In the genomic region with DNA sequence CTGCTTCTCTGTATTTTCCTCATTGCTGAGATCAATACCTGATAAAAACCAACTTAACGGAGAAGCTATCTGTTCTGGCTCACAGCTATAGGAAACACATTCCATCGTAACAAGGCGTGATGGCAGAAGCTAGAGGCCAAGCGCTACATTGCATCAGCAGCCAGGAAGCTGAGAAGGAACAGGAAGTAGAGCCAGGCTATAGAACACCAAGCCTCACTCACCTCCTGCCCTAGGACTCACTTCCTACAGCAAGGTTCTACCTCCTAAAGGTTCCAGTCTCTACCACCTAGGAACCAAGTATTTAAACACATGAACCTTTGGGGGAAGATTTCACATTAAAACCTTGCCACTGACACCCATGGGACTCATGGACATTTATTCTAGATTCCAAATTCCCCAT, we compare ENCODE assay signal across 17 mouse cellular contexts. TPM values are rescaled to one million over a fixed set of nuclear protein-coding genes. Genes with fewer than 3 reads are reported as not detected.
"Had no signal": no experiment of that assay in that cellular context is flagged by ENCODE, and none has a peak within 500 bp of the region (broad histone marks: within the 10 kb centered on the region; RNA-seq: fewer than 3 reads in every experiment).

No protein-coding gene starts in this region.

- H3K27me3 ChIP-seq: neural tube, embryonic 13.5 days; neural tube, embryonic 15.5 days; stomach, embryonic 15.5 days had no signal

- DNase-seq: retina, postnatal 1 day; right cerebral cortex, adult 18-20 months; right cerebral cortex, postnatal 14 days; right cerebral cortex, postnatal 25 days; right cerebral cortex, postnatal 4 days; spleen, adult 18-20 months; thymus, adult 18-20 months; thymus, adult 2 months; thymus, postnatal 14 days; thymus, postnatal 25 days; thymus, postnatal 36 days; thymus, postnatal 4 days had no signal

- H3K27ac ChIP-seq: neural tube, embryonic 13.5 days; neural tube, embryonic 15.5 days; stomach, embryonic 15.5 days; stomach, postnatal 0 days had no signal

- H3K4me2 ChIP-seq: neural tube, embryonic 13.5 days; neural tube, embryonic 15.5 days; stomach, embryonic 15.5 days had no signal

- H3K9me3 ChIP-seq: neural tube, embryonic 13.5 days; neural tube, embryonic 15.5 days; stomach, embryonic 15.5 days had no signal

- H3K4me1 ChIP-seq: neural tube, embryonic 13.5 days; neural tube, embryonic 15.5 days; stomach, embryonic 15.5 days had no signal

- H3K9ac ChIP-seq: neural tube, embryonic 13.5 days; neural tube, embryonic 15.5 days; stomach, embryonic 15.5 days had no signal

- H3K36me3 ChIP-seq: neural tube, embryonic 13.5 days; neural tube, embryonic 15.5 days; stomach, embryonic 15.5 days had no signal

- H3K4me3 ChIP-seq: neural tube, embryonic 13.5 days; neural tube, embryonic 15.5 days; stomach, embryonic 15.5 days had no signal

RNA-seq across cellular contexts. Expression of a gene that starts 49.1 kb away (rescaled TPM):
- total RNA-seq: neutrophil, adult 5-6 weeks had no signal
